Mouse (Mus musculus) liver, embryonic 14.5 days (tissue): ENCODE results near the gene Raly.

ENCODE experiments used
- CTCF ChIP-seq: IDR thresholded peaks from 2 replicates; pipeline ENCODE4 v1.5.1; 2016; ENCODE audit warnings: antibody characterized with exemption, low read depth, control low read depth
- EP300 ChIP-seq: IDR thresholded peaks from 2 replicates; pipeline ENCODE4 v1.6.1; 2016; ENCODE audit warnings: antibody characterized with exemption, low read depth

DNA sequence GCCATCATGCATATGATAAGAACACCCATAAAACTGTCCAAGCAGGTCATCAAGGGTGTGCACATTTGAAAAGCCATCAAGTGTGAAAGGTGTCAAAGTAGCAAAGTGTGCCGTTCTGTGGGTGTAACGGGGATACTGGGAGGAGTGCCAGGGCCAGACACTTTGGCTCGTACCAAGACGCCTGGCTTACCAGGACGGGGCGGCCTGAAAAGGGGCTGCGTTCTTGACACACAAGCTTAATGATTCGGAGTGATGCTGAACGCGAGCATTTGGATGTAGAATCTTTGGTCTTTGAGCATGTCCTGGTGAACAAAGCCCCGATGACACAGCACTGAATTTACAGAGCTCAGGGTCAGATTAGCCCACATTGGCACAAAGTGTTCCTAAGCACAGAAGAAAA is 4.1 kb upstream of the Raly start:
- no peak for TF ChIP-seq EP300
- TF ChIP-seq CTCF = no peak
